Mouse (Mus musculus) lung, adult 2 months (tissue): Measurements from ENCODE around the gene Frs3.

Experiments
- CTCF ChIP-seq: fragments of 200-500 bp; IDR thresholded peaks from 2 replicates; pipeline ENCODE4 v1.5.1; 2011; ENCODE audit warnings: mild to moderate bottlenecking, low read length, control low read depth; ENCODE audit not compliant: insufficient read depth
- POLR2A ChIP-seq: fragments of 200-500 bp; IDR thresholded peaks from 2 replicates; pipeline ENCODE4 v1.6.1; 2011; ENCODE audit warnings: low read depth, mild to moderate bottlenecking, control low read depth, low read length, borderline replicate concordance; ENCODE audit errors: extremely low read depth

GRCm38 (mm10) chr17:47702548-47703345, 13.9 kb downstream of the Frs3 start:
- TF ChIP-seq CTCF (no peak), POLR2A (no peak)
